Mouse (Mus musculus) CD4-positive, CD25-positive, alpha-beta regulatory T cell, adult 9 weeks (primary cell): ENCODE results near the gene Jhy. TPM values are rescaled to one million over a fixed set of nuclear protein-coding genes. Genes with fewer than 3 reads are reported as not detected.

Experiments
- polyA plus RNA-seq: library from polyadenylated mRNA; unstranded; fragments of 100-300 nt; shearing (Covaris generic); gene quantifications from one replicate; pipeline ENCODE4 v1.2.1, GENCODE M21; 2017

Gene Jhy
- not detected for polyA plus RNA-seq

GRCm38 (mm10) chr9:40963586-40964417, at the start of gene Jhy:
TSS of gene Jhy (minus strand) at chr9:40964118.

GRCm38 (mm10) chr9:41004415-41004814, 40.5 kb upstream of the Jhy start, which contains the start of gene Crtam:
TSS of gene Crtam (minus strand) at chr9:41004628.

GRCm38 (mm10) chr9:40873556-40874470, 90.1 kb downstream of the Jhy start, which contains the start of gene Bsx:
TSS of gene Bsx (plus strand) at chr9:40874127.

Other genes starting within 250 kb of the Jhy start
- 2,186 TPM for gene Hspa8, start 163.1 kb downstream of the Jhy start, polyA plus RNA-seq
- gene Bsx, start 90.0 kb downstream of the Jhy start, polyA plus RNA-seq = not detected
- gene Crtam, start 40.5 kb upstream of the Jhy start, polyA plus RNA-seq = 3.9 TPM
- gene Ubash3b, start 197.6 kb upstream of the Jhy start, polyA plus RNA-seq = 18.7 TPM